ENCODE assay signal across 8 mouse cellular contexts in the genomic region with DNA sequence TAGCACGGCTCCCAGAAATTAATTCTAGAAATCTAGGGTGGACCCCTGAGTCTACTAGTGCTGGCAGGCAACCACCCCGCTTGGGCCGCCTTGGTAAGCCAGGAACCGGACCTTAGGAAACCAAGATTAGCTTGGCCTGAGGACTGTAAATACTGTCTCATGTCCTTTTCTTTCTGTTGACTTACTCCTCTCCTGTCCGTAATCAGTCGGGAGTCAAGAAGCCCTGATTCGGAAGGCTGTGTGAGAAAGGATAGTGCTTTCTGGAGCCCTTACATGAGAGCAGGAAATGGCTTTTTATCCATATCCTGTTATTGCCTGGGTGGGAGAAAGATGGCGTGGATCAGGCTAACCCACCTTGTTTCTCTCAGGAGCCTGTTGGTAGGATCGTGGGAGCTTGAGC. TPM values are rescaled to one million over a fixed set of nuclear protein-coding genes. Genes with fewer than 3 reads are reported as not detected.
A peak's percentile ranks its signal among the peaks of the same experiment; 100 is the strongest.
DNase-seq lines count a peak whose midpoint lies in the region; ATAC-seq and TF ChIP-seq lines count a peak whose summit lies in the region.

No protein-coding gene starts in this region.

- peak overlapping the region; percentile 74 for H3K4me2 ChIP-seq in heart, embryonic 15.5 days
- H3K4me2 ChIP-seq in limb, embryonic 15.5 days = peak overlapping the region; percentile 67
- peak overlapping the region; percentile 95 for H3K4me2 ChIP-seq in neural tube, embryonic 13.5 days

- intact Hi-C loops in left cerebral cortex, postnatal 14 days (cut with DNase I) = no loop called here

- peak overlapping the region; percentile 98 for H3K27ac ChIP-seq in heart, embryonic 15.5 days
- peak overlapping the region; percentile 98 for H3K27ac ChIP-seq in limb, embryonic 15.5 days
- H3K27ac ChIP-seq in neural tube, embryonic 13.5 days (replicated peaks) = peak overlapping the region; percentile 97; the same call in 1 of the 2 replicates

- H3K4me3 ChIP-seq in lung, adult 2 months (replicated peaks; ENCODE audit: extremely low read depth, low read depth, low read length) = peak overlapping the region; percentile 96
- H3K4me3 ChIP-seq in heart, embryonic 15.5 days = peak overlapping the region; percentile 89
- H3K4me3 ChIP-seq in limb, embryonic 15.5 days = peak overlapping the region; percentile 73
- peak overlapping the region; percentile 87 for H3K4me3 ChIP-seq in neural tube, embryonic 13.5 days

- peak; percentile 38 for DNase-seq in lung, adult 2 months
- DNase-seq in lung, adult 18-20 months = no peak
- DNase-seq in embryo, embryonic 10.5 days (ENCODE audit: low spot score) = peak; percentile 43
- no peak for DNase-seq in left cerebral cortex, postnatal 14 days (ENCODE audit: low spot score in 2 of 2)
- no peak for DNase-seq in gastrocnemius, postnatal 25 days

- peak overlapping the region; percentile 89 for H3K9ac ChIP-seq in heart, embryonic 15.5 days
- peak overlapping the region; percentile 76 for H3K9ac ChIP-seq in limb, embryonic 15.5 days
- H3K9ac ChIP-seq in neural tube, embryonic 13.5 days = peak overlapping the region; percentile 91

- H3K4me1 ChIP-seq in lung, adult 2 months (ENCODE audit: control insufficient read depth, insufficient read depth, low read length) = peaks cover 14% of the 10 kb centered on the region
- H3K4me1 ChIP-seq in heart, embryonic 15.5 days (replicated peaks) = peaks cover 20% of the 10 kb centered on the region
- peaks cover 17% of the 10 kb centered on the region for H3K4me1 ChIP-seq in limb, embryonic 15.5 days
- H3K4me1 ChIP-seq in neural tube, embryonic 13.5 days (replicated peaks) = peaks cover 27% of the 10 kb centered on the region

- under 1% methylated on average over 9 of the region's 9 CpGs for WGBS in lung, adult 2 months
- WGBS in heart, embryonic 15.5 days = 5% methylated on average over 9 of the region's 9 CpGs
- 19% methylated on average over 9 of the region's 9 CpGs for WGBS in limb, embryonic 15.5 days
- 25% methylated on average over 9 of the region's 9 CpGs for WGBS in neural tube, embryonic 13.5 days

- H3K36me3 ChIP-seq in heart, embryonic 15.5 days = no peaks in the 10 kb centered on the region
- H3K36me3 ChIP-seq in limb, embryonic 15.5 days = peaks cover 11% of the 10 kb centered on the region; the same call in 1 of the 2 replicates
- peaks cover 11% of the 10 kb centered on the region for H3K36me3 ChIP-seq in neural tube, embryonic 13.5 days

- H3K9me3 ChIP-seq in heart, embryonic 15.5 days (replicated peaks) = no peaks in the 10 kb centered on the region
- H3K9me3 ChIP-seq in limb, embryonic 15.5 days = no peaks in the 10 kb centered on the region
- 0 out of 2 replicates have a peak, but pooled peaks cover 3% of the 10 kb centered on the region for H3K9me3 ChIP-seq in neural tube, embryonic 13.5 days

- TF ChIP-seq POLR2A in lung, adult 2 months (IDR thresholded peaks at IDR 0.05; ENCODE audit: borderline replicate concordance, extremely low read depth, low read depth, low read length) = no peak

- TF ChIP-seq CTCF in lung, adult 2 months (IDR thresholded peaks at IDR 0.05; ENCODE audit: insufficient read depth, low read length) = no peak

- no peak for ATAC-seq in heart, embryonic 15.5 days (replicated peaks; ENCODE audit: insufficient number of reproducible peaks, insufficient read depth, low FRiP score, low read depth)
- no peak for ATAC-seq in limb, embryonic 15.5 days (ENCODE audit: insufficient number of reproducible peaks, low FRiP score, low TSS enrichment, low read depth)
- ATAC-seq in neural tube, embryonic 13.5 days (ENCODE audit: low read depth) = no peak

- no peaks in the 10 kb centered on the region for H3K27me3 ChIP-seq in heart, embryonic 15.5 days
- H3K27me3 ChIP-seq in limb, embryonic 15.5 days = no peaks in the 10 kb centered on the region
- H3K27me3 ChIP-seq in neural tube, embryonic 13.5 days = no peaks in the 10 kb centered on the region

RNA-seq across cellular contexts. Expression of a gene that starts 1.5 kb away (rescaled TPM):
- polyA plus RNA-seq in lung, adult 2 months (2012; rRNA removed) = 37.5 and 59.5 TPM in 2 replicates
- polyA plus RNA-seq in heart, embryonic 15.5 days (2015; fragmentation: Nextera tagmentation; extraction: Ambion mirVana) = 51.0 and 59.3 TPM in 2 replicates
- 88.9 and 98.7 TPM in 2 replicates for polyA plus RNA-seq in limb, embryonic 15.5 days (2015; fragmentation: Nextera tagmentation; extraction: Ambion mirVana)
- 92.2 and 96.8 TPM in 2 replicates for polyA plus RNA-seq in neural tube, embryonic 13.5 days (2015; fragmentation: Nextera tagmentation; extraction: Ambion mirVana)
- total RNA-seq in left cerebral cortex, postnatal 14 days (2021) = 10 to 100 TPM; 81.0 to 85.9 TPM
- total RNA-seq in gastrocnemius, postnatal 25 days (2021) = 10 to 100 TPM; 25.9 to 34.0 TPM

RNA-seq across cellular contexts. Expression of a gene that starts 9.6 kb away (rescaled TPM):
- polyA plus RNA-seq in lung, adult 2 months (2012; rRNA removed) = 0.15 and 0.19 TPM in 2 replicates
- 0.18 TPM in 1 of 2 replicates, not detected in the other for polyA plus RNA-seq in heart, embryonic 15.5 days (2015; fragmentation: Nextera tagmentation; extraction: Ambion mirVana)
- not detected in 2 replicates for polyA plus RNA-seq in limb, embryonic 15.5 days (2015; fragmentation: Nextera tagmentation; extraction: Ambion mirVana)
- polyA plus RNA-seq in neural tube, embryonic 13.5 days (2015; fragmentation: Nextera tagmentation; extraction: Ambion mirVana) = not detected in 2 replicates
- not detected for total RNA-seq in left cerebral cortex, postnatal 14 days (2021)
- not detected for total RNA-seq in gastrocnemius, postnatal 25 days (2021)

RNA-seq across cellular contexts. Expression of a gene that starts 38.1 kb away (rescaled TPM):
- 0.05 and 0.14 TPM in 2 replicates for polyA plus RNA-seq in lung, adult 2 months (2012; rRNA removed)
- polyA plus RNA-seq in heart, embryonic 15.5 days (2015; fragmentation: Nextera tagmentation; extraction: Ambion mirVana) = 0.04 and 0.30 TPM in 2 replicates
- polyA plus RNA-seq in limb, embryonic 15.5 days (2015; fragmentation: Nextera tagmentation; extraction: Ambion mirVana) = 0.22 and 0.27 TPM in 2 replicates
- polyA plus RNA-seq in neural tube, embryonic 13.5 days (2015; fragmentation: Nextera tagmentation; extraction: Ambion mirVana) = 0.25 and 0.29 TPM in 2 replicates
- 10 to 100 TPM in 1 of 2 experiments, 1 to 10 TPM in 1; 8.3 to 12.4 TPM for total RNA-seq in left cerebral cortex, postnatal 14 days (2021)
- total RNA-seq in gastrocnemius, postnatal 25 days (2021) = not detected

RNA-seq across cellular contexts. Expression of a gene that starts 54.5 kb away (rescaled TPM):
- 105 and 111 TPM in 2 replicates for polyA plus RNA-seq in lung, adult 2 months (2012; rRNA removed)
- 73.6 and 78.0 TPM in 2 replicates for polyA plus RNA-seq in heart, embryonic 15.5 days (2015; fragmentation: Nextera tagmentation; extraction: Ambion mirVana)
- 100 and 104 TPM in 2 replicates for polyA plus RNA-seq in limb, embryonic 15.5 days (2015; fragmentation: Nextera tagmentation; extraction: Ambion mirVana)
- 113 and 116 TPM in 2 replicates for polyA plus RNA-seq in neural tube, embryonic 13.5 days (2015; fragmentation: Nextera tagmentation; extraction: Ambion mirVana)
- total RNA-seq in left cerebral cortex, postnatal 14 days (2021) = 10 to 100 TPM; 47.5 to 49.2 TPM
- 10 to 100 TPM; 25.2 to 26.4 TPM for total RNA-seq in gastrocnemius, postnatal 25 days (2021)

Comparison
In these comparisons a context has a peak if more than half of its experiments do, and no peak if none do; other contexts are left out.
1. DNase-seq: peak in lung, adult 2 months (single experiment) and embryo, embryonic 10.5 days (single experiment); none in lung, adult 18-20 months (0 of 2), left cerebral cortex, postnatal 14 days (0 of 2) and gastrocnemius, postnatal 25 days (single experiment).
2. Peak in every context shown above with its lines, with median percentiles within 50 percentile points of each other: H3K4me3 ChIP-seq, H3K27ac ChIP-seq, H3K4me2 ChIP-seq and H3K9ac ChIP-seq.